Mouse (Mus musculus): ENCODE measurements around the gene Clcn1.

Clcn1 gene

DNA sequence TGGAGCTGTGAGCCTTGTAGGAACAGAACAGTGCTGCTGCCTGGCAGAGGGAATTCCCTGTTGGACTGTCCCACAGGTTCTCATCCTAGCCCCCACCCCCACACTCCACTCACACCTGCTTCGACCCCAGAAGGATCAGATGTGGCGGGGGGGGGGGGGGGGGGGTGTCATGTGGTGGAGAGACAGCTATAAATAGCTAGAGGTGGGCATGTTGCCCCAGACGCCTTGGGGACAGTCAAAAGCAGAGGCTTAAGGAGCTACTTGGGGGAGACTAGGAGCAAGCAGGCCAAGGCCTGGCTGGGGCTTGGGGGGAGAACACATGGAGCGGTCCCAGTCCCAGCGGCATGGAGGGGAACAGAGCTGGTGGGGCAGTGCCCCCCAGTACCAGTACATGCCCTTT, at the start of gene Clcn1:
Clcn1 (plus strand) TSS at position 238 of the 400 bp plus-strand sequence.
- no peak for DNase-seq

- no peak for DNase-seq
Measured at GRCm38 (mm10) chr6:42237276-42237805, 49.1 kb upstream of the Clcn1 start.

GRCm38 (mm10) chr6:42241311-42242045, 45.0 kb upstream of the Clcn1 start:
- DNase-seq: no peak

- peak; percentile 93 for DNase-seq
Measured at GRCm38 (mm10) chr6:42245711-42246353, 40.7 kb upstream of the Clcn1 start, which contains the start of gene Gstk1. Gene Gstk1, plus strand, starts transcription at chr6:42245935.

DNA sequence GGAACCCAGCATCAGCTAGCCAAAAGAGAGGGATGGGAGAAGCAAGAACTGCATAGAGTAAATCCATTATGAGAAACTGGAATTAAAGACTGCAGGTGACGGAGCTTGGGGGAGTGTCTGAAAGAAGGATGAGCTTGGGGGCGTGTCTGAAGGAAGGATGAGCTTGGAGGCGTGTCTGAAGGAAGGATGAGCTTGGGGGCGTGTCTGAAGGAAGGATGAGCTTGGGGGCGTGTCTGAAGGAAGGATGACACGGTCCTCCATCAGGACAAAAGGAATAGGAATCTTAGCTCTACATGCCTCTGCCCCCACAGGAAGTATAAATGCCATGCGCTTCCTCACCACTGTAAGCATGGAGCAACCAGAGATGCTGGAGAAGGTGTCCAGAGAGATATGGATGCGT, 39.3 kb upstream of the Clcn1 start:
- DNase-seq: peak; percentile 69

DNA sequence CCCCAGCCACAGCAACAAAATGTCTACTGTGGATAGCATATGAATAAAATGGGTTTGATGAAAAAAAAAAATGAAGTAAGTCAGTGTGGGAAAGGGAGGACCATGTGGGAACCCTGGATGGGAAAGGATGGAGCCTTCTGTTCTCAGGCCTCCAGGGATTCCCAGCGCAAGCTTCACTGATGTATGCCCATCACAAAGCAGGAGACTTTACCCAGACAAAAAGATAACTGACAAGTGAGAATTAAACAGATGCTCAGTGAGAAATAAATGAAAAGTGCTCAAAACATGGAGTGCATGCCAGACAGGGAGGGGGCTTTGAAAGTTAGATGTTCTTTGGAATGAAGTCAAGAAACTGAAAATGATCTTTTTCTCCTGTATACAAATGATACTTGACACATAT, 38.5 kb upstream of the Clcn1 start:
- DNase-seq: no peak

DNA sequence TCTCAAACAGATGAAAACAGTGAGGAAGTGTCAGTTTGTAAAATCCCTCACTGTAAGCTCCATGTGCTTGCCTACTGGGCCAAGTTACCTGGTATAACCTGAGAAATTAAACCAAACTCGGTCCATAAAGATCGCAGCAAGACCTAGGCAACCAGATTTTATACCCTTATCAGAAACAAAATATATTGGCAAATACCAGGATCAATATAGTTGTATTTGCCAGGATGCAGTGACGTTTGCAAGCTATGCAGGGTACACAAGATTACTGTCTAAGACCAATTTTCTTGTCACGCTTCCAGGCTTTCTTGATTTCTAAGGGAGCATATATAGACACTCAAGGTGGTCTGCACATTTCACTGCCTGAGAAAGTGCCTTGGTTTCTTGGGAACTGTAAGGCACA, 34.7 kb upstream of the Clcn1 start:
- no peak for DNase-seq

- no peak for DNase-seq
Measured at GRCm38 (mm10) chr6:42253103-42253502, 33.4 kb upstream of the Clcn1 start.

DNA sequence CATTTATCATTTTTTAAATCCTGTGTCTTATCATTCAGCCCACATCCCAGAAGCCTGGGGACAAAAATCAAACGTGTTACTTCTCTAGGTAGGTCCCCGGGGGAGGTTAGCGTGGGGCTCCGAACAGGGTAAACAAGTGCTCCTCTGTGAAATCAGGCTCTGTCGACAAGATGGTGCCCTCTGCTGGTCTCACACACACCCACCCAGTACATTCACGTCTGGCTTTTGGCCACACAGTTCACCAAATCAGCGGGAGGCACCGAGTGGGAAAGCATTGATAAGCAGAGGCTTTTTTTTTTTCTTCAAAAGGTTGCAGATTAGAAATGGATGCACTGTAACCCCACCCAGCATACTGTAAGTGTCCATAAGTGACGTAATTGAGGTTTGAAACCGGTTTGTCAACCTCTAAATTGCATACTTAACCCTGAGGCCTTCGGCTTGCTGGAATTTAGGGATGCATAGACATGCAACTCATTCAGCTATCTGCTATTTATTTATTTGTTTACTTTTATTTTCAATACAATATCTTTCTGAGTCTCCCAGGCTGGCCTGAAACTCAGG, 29.1 kb upstream of the Clcn1 start:
- DNase-seq: peak; percentile 78

- DNase-seq: no peak
Measured at GRCm38 (mm10) chr6:42260430-42260829, 26.1 kb upstream of the Clcn1 start.

DNA sequence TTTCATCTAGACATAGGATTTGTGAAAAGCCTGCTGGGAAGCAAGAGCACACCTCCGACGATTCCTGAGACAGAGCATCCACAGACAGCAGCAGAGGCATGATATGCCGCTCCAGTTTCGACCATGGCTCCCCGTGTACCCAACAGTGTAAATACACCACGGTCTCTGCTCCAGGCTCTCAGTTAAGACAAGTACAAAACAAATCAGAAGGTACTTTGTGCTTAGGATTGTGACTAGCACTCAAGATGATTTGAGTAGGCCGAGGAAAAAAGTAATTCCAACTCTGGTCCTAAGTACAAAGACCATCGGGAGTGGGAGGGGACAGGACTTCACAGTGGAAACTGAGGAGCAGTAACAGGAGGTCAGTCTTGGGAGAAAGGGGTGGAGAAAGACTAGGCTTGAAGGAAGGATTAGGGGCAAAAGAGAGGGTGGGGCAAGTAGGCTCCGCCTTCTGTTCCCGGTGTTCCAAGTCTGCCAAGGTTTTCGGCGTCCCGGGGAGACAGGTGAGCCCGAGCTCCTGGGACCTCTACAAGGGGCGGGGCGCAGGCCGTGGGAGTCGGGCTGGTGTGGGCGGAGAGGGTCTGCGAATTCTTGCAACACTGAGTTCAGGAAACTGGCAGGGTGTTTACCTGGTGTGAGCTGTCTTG, 24.8 kb upstream of the Clcn1 start, which contains the start of gene Tmem139:
Tmem139 (plus strand) TSS at position 447 of the 647 bp plus-strand sequence.
- DNase-seq: peak; percentile 88

DNA sequence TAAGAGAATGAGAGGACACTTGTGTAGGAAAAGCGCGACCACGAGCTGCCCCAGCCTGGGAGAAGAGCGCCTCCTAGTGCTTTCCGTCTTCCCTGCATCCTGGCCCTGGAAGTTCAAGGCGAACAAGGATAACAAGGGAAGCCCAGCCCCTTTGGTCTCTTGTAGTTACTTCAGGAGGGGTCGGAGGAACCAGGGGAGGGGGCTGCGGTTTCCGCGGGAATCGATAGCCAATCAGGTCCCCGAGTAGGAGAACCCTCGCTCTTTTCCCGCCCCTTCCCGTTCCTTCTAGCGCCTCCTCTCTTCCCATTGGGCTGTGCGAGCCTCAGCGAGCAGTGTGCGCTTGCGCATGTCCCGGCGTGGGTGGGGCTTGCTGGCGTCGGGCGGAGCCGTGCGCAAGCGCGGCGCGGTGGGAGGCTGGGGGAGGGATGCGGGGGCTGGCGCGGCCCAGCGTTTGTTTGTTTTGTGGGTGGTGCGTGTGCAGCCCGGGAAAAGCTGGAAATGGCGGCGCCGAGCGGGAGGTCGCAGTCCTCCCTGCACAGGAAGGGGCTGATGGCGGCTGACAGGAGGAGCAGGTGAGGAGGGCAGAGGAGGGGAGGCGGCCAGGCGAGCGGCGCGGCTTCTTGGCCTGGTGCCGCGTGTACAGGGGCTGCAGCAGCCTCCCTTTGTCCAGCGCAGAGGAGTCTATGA, 21.7 kb upstream of the Clcn1 start, which contains the start of gene Casp2:
Casp2 (plus strand) TSS at position 360 of the 687 bp plus-strand sequence.
- DNase-seq: peak; percentile 99

GRCm38 (mm10) chr6:42265391-42266330, 20.8 kb upstream of the Clcn1 start:
- DNase-seq: peak; percentile 30

DNA sequence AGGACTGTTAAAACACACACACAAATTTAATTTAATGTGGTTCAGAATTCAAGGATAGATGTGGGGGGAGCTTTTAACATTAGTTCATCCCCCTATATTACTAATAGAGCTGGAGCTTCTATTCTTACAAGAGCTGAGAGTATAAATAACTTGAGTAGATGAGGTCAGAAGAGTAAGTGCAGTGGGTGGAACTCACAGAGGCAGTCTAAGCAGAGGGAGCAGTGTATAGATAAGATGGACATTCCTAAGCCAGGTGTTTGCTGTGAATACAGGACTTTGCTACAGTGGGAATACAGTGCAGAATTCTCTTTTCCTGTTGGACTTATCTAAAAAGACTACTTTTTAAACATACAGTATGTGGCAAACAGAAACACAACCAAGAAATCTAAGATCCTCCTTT, 15.7 kb upstream of the Clcn1 start:
- no peak for DNase-seq

- DNase-seq: no peak
Measured at GRCm38 (mm10) chr6:42276151-42276550, 10.3 kb upstream of the Clcn1 start.

DNA sequence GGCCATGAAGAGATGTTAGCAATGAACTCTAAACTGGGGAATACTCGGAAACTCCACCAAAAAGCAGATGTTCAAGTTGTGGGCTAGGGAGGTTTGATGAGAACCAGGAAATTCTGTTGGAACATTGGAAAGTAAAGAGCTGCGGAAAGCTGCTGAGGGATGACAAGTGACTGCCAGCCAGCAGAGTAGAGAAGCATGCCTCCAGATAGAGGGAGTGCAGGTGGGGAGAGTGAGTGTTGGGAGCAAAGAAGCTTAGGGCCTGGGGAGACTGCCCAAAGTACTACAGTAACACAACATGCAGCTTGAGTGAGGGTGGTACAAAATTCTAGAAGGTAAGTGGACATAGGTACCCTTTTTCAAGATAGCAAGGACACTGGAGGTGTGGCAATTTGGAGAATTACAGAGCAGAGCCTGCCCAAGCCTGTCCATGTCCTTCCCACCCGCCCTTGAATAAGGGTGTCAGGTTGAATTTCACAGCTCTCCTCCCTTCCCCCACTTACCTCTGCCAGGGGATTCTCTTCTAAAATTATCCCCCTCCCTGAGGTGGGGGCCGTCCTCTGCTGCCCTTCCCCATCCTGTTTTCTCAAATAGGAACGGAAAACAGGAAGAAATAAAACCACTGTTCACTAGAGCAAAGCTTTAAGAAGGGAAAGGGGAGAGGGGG, 3.5 kb upstream of the Clcn1 start:
- DNase-seq: no peak

GRCm38 (mm10) chr6:42287562-42287961, 1.1 kb downstream of the Clcn1 start:
- no peak for DNase-seq

GRCm38 (mm10) chr6:42293327-42293726, 6.8 kb downstream of the Clcn1 start:
- no peak for DNase-seq

GRCm38 (mm10) chr6:42295549-42296094, 9.1 kb downstream of the Clcn1 start:
- DNase-seq: no peak

- DNase-seq: no peak
Measured at GRCm38 (mm10) chr6:42299362-42299761, 12.9 kb downstream of the Clcn1 start.
